Mouse (Mus musculus): ENCODE measurements around the gene Zfp865. TPM values are rescaled to one million over a fixed set of nuclear protein-coding genes. Genes with fewer than 3 reads are reported as not detected.

Gene Zfp865
- total RNA-seq, 4 experiments from 2014 or later: 25.0 to 38.6 (median 30.3) TPM

- DNase-seq: no peak
Observed at GRCm38 (mm10) chr7:5080815-5081214, 60.6 kb downstream of the Zfp865 start.

- DNase-seq: no peak
Observed at GRCm38 (mm10) chr7:5081241-5081640, 61.1 kb downstream of the Zfp865 start.

GRCm38 (mm10) chr7:5081939-5082338 lies 61.8 kb downstream of the Zfp865 start:
- no peak for DNase-seq

- DNase-seq: no peak
Observed at GRCm38 (mm10) chr7:5083325-5084105, 63.3 kb downstream of the Zfp865 start.

- DNase-seq: no peak
Observed at GRCm38 (mm10) chr7:5085512-5085911, 65.3 kb downstream of the Zfp865 start.

Other genes starting within 250 kb of the Zfp865 start
- gene Fam71e2, start 249.1 kb upstream of the Zfp865 start, total RNA-seq (2022): not detected
- under 1 TPM; 0.28 to 0.37 (median 0.32) TPM for gene Il11, start 237.5 kb upstream of the Zfp865 start, total RNA-seq (2022)
- not detected for gene Tmem190, start 237.4 kb upstream of the Zfp865 start, total RNA-seq (2022)
- 10 to 100 TPM in 2 of 4 experiments, 1 to 10 TPM in 2; 7.2 to 11.8 (median 10.1) TPM for gene Tmem238, start 230.7 kb upstream of the Zfp865 start, total RNA-seq (2022)
- 100 to 1,000 TPM; 593 to 922 (median 693) TPM for gene Rpl28, start 227.5 kb upstream of the Zfp865 start, total RNA-seq (2022)
- 100 to 1,000 TPM in 3 of 4 experiments, 10 to 100 TPM in 1; 96.8 to 127 (median 118) TPM for gene Ube2s, start 207.8 kb upstream of the Zfp865 start, total RNA-seq (2022)
- 1 to 10 TPM; 2.0 to 5.6 (median 4.0) TPM for gene Shisa7, start 175.7 kb upstream of the Zfp865 start, total RNA-seq (2022)
- gene Isoc2b, start 150.1 kb upstream of the Zfp865 start, total RNA-seq (2022): 10 to 100 TPM; 14.0 to 28.7 (median 19.1) TPM
- 10 to 100 TPM; 21.8 to 38.6 (median 30.3) TPM for gene Isoc2a, start 143.2 kb upstream of the Zfp865 start, total RNA-seq (2022)
- gene Gm36210, start 113.9 kb upstream of the Zfp865 start, total RNA-seq (2022): under 1 TPM in 1 of 4 experiments, not detected in 3; 0.26 TPM
- gene Zfp628, start 105.2 kb upstream of the Zfp865 start, total RNA-seq (2022): 10 to 100 TPM; 14.4 to 20.6 (median 16.2) TPM
- gene Nat14, start 98.3 kb upstream of the Zfp865 start, total RNA-seq (2022): 10 to 100 TPM in 2 of 4 experiments, 1 to 10 TPM in 2; 8.5 to 13.3 (median 10.4) TPM
- gene Ssc5d, start 94.6 kb upstream of the Zfp865 start, total RNA-seq (2022): 1 to 10 TPM; 1.7 to 4.5 (median 2.2) TPM
- 1 to 10 TPM in 2 of 4 experiments, under 1 TPM in 1, not detected in 1; 0.45 to 2.1 (median 1.8) TPM for gene Sbk2, start 56.0 kb upstream of the Zfp865 start, total RNA-seq (2022)
- gene Sbk3, start 49.2 kb upstream of the Zfp865 start, total RNA-seq (2022): under 1 TPM; 0.15 to 0.74 (median 0.34) TPM
- 10 to 100 TPM; 19.1 to 29.6 (median 27.4) TPM for gene Zfp579, start 24.2 kb upstream of the Zfp865 start, total RNA-seq (2022)
- 10 to 100 TPM; 10.0 to 15.2 (median 12.0) TPM for gene Zfp524, start 6.0 kb upstream of the Zfp865 start, total RNA-seq (2022)
- 10 to 100 TPM; 18.9 to 25.7 (median 23.3) TPM for gene Fiz1, start 5.7 kb upstream of the Zfp865 start, total RNA-seq (2022)
- gene Gm44973, start 4.9 kb upstream of the Zfp865 start, total RNA-seq (2022): 1 to 10 TPM in 1 of 4 experiments, not detected in 3; 1.5 TPM
- gene Ccdc106, start 177 bp downstream of the Zfp865 start, total RNA-seq (2022): 1 to 10 TPM; 2.9 to 5.6 (median 3.8) TPM
- gene 4632433K11Rik, start 13.7 kb downstream of the Zfp865 start, total RNA-seq (2022): under 1 TPM in 1 of 4 experiments, not detected in 3; 0.34 TPM
- gene Zfp784, start 18.1 kb downstream of the Zfp865 start, total RNA-seq (2022): 1 to 10 TPM; 4.3 to 7.8 (median 6.0) TPM
- gene Zfp580, start 31.2 kb downstream of the Zfp865 start, total RNA-seq (2022): 1 to 10 TPM; 5.4 to 9.7 (median 8.5) TPM
- gene U2af2, start 41.8 kb downstream of the Zfp865 start, total RNA-seq (2022): 100 to 1,000 TPM; 135 to 214 (median 168) TPM
- gene Epn1, start 59.9 kb downstream of the Zfp865 start, total RNA-seq (2022): 100 to 1,000 TPM; 124 to 175 (median 142) TPM
- gene Rfpl4, start 96.6 kb downstream of the Zfp865 start, total RNA-seq (2022): under 1 TPM in 3 of 4 experiments, not detected in 1; 0.31 to 0.54 (median 0.31) TPM
- gene Rasl2-9, start 105.6 kb downstream of the Zfp865 start, total RNA-seq (2022): 1 to 10 TPM in 2 of 4 experiments, under 1 TPM in 2; 0.32 to 2.0 (median 1.1) TPM
- not detected for gene Vmn1r55, start 129.3 kb downstream of the Zfp865 start, total RNA-seq (2022)
- not detected for gene Vmn1r56, start 176.4 kb downstream of the Zfp865 start, total RNA-seq (2022)
- not detected for gene Vmn1r57, start 198.1 kb downstream of the Zfp865 start, total RNA-seq (2022)

Data from adrenal gland, adult 8-10 months (tissue).